Mouse (Mus musculus): ENCODE results near the gene Spen.
A peak's percentile ranks its signal among the peaks of the same experiment; 100 is the strongest.
"Not testable (repeated sequence)": the region's sequence is repeated elsewhere in the genome, so short reads cannot be mapped to it uniquely, and the experiment has no call there.

Spen gene

GRCm38 (mm10) chr4:141559898-141560263 is 21.5 kb upstream of the Spen start:
- DNase-seq (ENCODE audit: low spot score) = peak; percentile 77

GRCm38 (mm10) chr4:141559131-141559897 is 20.9 kb upstream of the Spen start:
- peak; percentile 84 for DNase-seq (ENCODE audit: low spot score)

- DNase-seq (ENCODE audit: low spot score) = no peak
Observed at GRCm38 (mm10) chr4:141558658-141559057, 20.3 kb upstream of the Spen start.

- DNase-seq (ENCODE audit: low spot score) = not testable (repeated sequence)
Observed at GRCm38 (mm10) chr4:141556163-141556562, 17.8 kb upstream of the Spen start.

- DNase-seq (ENCODE audit: low spot score) = not testable (repeated sequence)
Observed at GRCm38 (mm10) chr4:141554255-141554865, 16.0 kb upstream of the Spen start.

GRCm38 (mm10) chr4:141552484-141552883 is 14.1 kb upstream of the Spen start:
- no peak for DNase-seq (ENCODE audit: low spot score)

GRCm38 (mm10) chr4:141547299-141547698 is 8.9 kb upstream of the Spen start:
- DNase-seq (ENCODE audit: low spot score) = no peak

GRCm38 (mm10) chr4:141546334-141547200 is 8.2 kb upstream of the Spen start:
- peak; percentile 88 for DNase-seq (ENCODE audit: low spot score)

GRCm38 (mm10) chr4:141545743-141546333 is 7.4 kb upstream of the Spen start:
- peak; percentile 99 for DNase-seq (ENCODE audit: low spot score)

- DNase-seq (ENCODE audit: low spot score) = peak; percentile 77
Observed at GRCm38 (mm10) chr4:141545071-141545742, 6.8 kb upstream of the Spen start.

GRCm38 (mm10) chr4:141544536-141544935 is 6.1 kb upstream of the Spen start:
- no peak for DNase-seq (ENCODE audit: low spot score)

- DNase-seq (ENCODE audit: low spot score) = no peak
Observed at GRCm38 (mm10) chr4:141543593-141543992, 5.2 kb upstream of the Spen start.

GRCm38 (mm10) chr4:141541851-141542250 is 3.5 kb upstream of the Spen start:
- no peak for DNase-seq (ENCODE audit: low spot score)

GRCm38 (mm10) chr4:141540844-141541243 is 2.4 kb upstream of the Spen start:
- no peak for DNase-seq (ENCODE audit: low spot score)

GRCm38 (mm10) chr4:141539213-141539767 is 893 bp upstream of the Spen start:
- no peak for DNase-seq (ENCODE audit: low spot score)

- no peak for DNase-seq (ENCODE audit: low spot score)
Observed at GRCm38 (mm10) chr4:141537706-141538407, 540 bp downstream of the Spen start.

- DNase-seq (ENCODE audit: low spot score) = no peak
Observed at GRCm38 (mm10) chr4:141537226-141537610, 1.2 kb downstream of the Spen start.

- peak; percentile 77 for DNase-seq (ENCODE audit: low spot score)
Observed at GRCm38 (mm10) chr4:141536291-141537225, 1.8 kb downstream of the Spen start.

GRCm38 (mm10) chr4:141534947-141535680 is 3.3 kb downstream of the Spen start:
- no peak for DNase-seq (ENCODE audit: low spot score)

Data from yolk sac, embryonic 10.5 days (tissue).